Mouse (Mus musculus): ENCODE measurements around the gene Slc25a28.
A peak's percentile ranks its signal among the peaks of the same experiment; 100 is the strongest.

The Slc25a28 gene

GRCm38 (mm10) chr19:43674730-43675524, at the start of gene Slc25a28:
Gene Slc25a28 (minus strand): TSS chr19:43674881.
- DNase-seq (ENCODE audit: low spot score), result peak; percentile 100

GRCm38 (mm10) chr19:43724194-43724593, 49.5 kb upstream of the Slc25a28 start:
- no peak for DNase-seq (ENCODE audit: low spot score)

DNA sequence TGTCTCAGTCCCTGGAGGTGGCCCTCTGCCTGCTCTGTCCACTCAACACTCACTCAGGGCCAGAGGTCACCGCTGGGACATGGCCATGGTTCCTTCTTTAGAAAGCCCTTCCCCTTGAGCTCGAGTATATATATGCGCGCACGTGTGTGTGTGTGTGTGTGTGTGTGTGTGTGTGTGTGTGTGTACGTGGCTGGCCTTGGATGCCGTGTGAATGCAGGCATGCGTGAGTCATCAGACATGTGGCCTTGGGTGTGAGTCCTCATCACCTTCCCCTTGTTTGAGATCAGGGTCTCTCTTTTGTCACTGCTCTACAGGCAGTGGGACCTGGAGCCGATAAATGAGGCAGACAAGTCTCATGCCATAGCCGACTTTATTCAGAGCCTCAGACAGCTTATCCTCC, 48.8 kb upstream of the Slc25a28 start:
- DNase-seq (ENCODE audit: low spot score), result no peak

DNA sequence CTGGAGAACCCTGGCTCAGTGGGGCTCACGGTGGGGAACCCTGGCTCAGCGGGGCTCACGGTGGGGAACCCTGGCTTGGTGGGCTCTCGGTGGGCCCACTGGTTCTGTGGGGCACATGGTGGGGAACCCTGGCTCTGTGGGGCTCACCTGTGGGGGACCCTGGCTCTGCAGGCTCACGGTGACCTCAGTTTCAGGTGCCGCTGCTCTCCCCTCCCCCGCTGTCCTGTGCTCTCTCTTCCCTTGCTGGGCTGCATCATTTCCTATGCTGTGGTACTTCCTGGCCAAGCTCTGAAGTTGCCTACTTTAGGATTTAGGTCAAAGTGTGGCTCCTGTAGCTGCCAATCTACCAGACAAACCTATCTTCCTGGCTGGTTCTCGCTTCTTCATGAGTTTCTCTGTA, 48.2 kb upstream of the Slc25a28 start:
- DNase-seq (ENCODE audit: low spot score), result no peak

- no peak for DNase-seq (ENCODE audit: low spot score)
Observed at GRCm38 (mm10) chr19:43720061-43720460, 45.4 kb upstream of the Slc25a28 start.

GRCm38 (mm10) chr19:43711971-43712370, 37.3 kb upstream of the Slc25a28 start:
- DNase-seq (ENCODE audit: low spot score), result no peak

DNA sequence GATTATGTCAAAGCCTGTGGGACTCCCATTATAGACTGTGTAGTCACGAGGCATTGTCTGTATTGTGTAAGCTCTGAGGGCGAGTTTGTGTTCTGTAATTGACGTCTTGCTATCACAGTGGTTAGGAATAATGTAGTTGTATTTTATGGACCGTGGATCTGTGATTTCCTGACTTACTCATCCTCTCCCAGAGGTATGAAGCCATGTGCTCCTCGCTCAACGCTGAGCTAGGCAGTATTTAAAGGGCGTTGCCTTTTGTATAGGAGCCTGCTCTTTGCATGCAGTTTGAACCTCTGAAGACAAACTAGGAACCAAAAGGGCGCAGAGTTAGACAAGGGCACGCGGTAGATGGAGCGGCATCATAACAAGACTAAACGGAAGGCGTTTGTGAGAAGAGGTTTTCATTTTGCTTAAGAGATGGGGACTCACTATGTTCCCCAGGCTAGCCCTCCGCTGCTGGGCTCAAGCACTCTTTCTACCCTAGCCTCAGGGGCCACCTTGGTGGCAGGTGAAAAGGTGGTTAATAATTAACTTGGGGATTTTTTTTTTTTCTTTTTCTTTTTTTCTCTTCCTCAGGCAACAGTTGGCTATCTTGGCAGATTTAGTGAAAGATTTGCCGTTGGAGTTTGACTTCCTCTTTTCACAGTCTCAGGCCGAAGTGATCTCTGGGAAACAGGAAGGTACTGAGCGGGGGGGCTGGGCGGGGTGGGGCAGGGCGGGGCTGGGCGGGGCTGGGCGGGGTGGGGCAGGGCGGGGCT, 36.7 kb upstream of the Slc25a28 start:
- no peak for DNase-seq (ENCODE audit: low spot score)

GRCm38 (mm10) chr19:43709317-43709716, 34.6 kb upstream of the Slc25a28 start:
- no peak for DNase-seq (ENCODE audit: low spot score)

GRCm38 (mm10) chr19:43708206-43708605, 33.5 kb upstream of the Slc25a28 start:
- DNase-seq (ENCODE audit: low spot score), result no peak

- no peak for DNase-seq (ENCODE audit: low spot score)
Observed at GRCm38 (mm10) chr19:43704787-43705497, 30.3 kb upstream of the Slc25a28 start.

DNA sequence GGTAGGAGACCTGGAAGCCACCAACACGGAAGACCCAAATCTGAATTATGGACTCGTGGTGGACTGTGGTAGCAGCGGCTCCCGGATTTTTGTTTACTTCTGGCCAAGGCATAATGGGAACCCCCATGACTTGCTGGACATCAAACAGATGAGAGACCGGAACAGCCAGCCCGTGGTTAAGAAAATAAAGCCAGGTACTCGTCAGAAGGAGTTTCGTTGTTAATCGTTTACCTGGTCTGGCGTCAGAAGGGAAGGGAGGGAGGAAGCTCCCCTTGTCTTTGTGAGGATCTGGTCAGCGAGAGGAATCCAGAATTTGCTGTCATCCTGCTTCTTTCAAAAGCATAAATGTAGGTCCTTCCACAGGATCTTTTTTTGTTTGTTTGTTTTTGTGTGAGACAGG, 29.5 kb upstream of the Slc25a28 start:
- DNase-seq (ENCODE audit: low spot score), result no peak

DNA sequence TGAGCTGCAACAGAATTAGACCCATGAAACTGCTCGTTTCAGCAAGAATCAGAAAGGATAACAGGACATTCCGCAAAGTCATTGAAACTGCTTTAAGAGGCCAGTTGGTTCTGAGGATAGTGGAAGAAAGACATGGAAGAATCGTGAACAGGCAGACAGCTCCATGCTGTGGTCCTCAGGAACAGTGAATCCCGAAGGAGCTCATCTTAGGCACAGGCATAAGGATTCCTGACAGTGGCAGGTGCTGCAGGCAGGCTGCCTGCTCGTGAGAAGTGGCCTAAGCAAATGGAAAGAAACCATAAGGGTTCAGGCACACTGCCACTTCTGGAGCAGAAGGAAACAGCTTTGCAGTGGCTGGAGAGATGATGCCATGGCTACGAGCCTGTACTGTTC, 25.1 kb upstream of the Slc25a28 start:
- DNase-seq (ENCODE audit: low spot score), result no peak

- no peak for DNase-seq (ENCODE audit: low spot score)
Observed at GRCm38 (mm10) chr19:43699021-43699762, 24.5 kb upstream of the Slc25a28 start.

DNA sequence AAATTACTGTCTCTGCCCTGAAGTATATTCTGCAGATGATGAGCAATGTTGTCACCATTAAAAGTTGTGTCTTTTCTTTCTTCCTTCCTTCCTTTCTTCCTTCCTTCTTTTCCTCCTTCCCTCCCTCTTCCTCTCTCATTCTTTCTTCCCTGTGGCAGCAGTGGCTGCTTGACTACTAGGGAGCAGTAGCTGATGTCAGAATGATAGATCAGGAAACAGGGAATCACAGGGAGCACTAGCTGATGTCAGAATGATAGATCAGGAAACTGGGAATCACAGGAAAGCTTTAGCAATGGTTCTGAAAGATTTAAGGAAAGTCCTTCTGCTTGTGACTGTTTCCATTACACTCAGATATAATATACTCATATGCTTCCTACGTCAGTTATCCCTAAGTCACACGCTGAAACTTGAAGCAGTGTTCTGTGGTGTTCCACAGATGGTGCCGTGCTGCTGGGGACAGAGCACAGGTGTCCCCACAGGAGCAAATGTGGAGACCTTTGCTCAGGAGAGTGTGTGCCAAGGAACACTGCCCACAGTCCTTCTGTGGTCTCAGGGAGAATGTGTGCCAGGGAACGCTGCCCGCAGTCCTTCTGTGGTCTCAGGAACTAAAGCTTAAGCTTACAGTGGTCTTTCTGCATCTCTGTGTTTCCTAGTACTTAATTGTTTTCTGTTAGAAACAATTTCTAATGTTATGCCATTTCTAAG, 23.1 kb upstream of the Slc25a28 start:
- no peak for DNase-seq (ENCODE audit: low spot score)

GRCm38 (mm10) chr19:43695514-43695964, 20.9 kb upstream of the Slc25a28 start:
- DNase-seq (ENCODE audit: low spot score), result no peak

DNA sequence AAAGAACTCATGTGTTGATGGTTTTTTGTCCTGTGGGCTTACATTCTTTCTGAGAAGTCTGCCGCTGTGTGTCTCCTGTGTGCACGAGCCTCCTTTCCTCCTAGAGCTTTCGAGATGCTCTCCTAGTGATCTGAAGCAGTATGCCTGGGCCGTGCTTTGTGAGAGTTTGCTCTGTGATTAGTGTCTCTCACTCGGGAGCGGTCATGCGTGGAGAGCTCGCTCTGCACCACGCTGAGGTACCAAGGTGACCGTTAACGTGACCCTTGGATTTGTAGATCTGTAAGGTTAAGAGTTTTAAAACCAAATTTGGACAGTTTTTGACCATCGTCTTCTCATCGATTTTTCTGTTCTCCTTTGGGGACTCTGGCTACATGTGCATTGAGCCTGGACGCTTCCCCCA, 18.1 kb upstream of the Slc25a28 start:
- no peak for DNase-seq (ENCODE audit: low spot score)

- DNase-seq (ENCODE audit: low spot score), result peak; percentile 92
Observed at GRCm38 (mm10) chr19:43689419-43690246, 15.0 kb upstream of the Slc25a28 start, which contains the start of gene Entpd7. Gene Entpd7 (plus strand): TSS chr19:43689672.

DNA sequence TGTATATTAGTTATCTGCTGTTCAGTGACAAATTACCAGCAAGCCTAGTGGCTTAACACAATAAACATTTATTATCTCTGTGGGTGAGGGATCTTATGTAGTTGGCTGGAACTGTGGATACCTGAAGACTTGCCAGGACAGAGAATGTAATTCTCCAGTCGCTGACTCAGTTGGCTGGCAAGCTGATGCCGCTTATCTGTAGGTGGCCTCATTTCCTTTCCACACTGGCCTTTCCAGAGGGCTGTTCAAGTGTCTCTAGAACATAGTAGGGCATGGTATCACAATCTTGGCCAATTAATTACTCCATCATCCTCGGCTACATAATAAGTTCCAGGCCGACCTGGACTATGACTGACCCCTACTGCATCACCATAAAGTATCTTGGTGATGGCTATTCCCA, 6.9 kb upstream of the Slc25a28 start:
- no peak for DNase-seq (ENCODE audit: low spot score)

- DNase-seq (ENCODE audit: low spot score), result no peak
Observed at GRCm38 (mm10) chr19:43679474-43679981, 4.8 kb upstream of the Slc25a28 start.

DNA sequence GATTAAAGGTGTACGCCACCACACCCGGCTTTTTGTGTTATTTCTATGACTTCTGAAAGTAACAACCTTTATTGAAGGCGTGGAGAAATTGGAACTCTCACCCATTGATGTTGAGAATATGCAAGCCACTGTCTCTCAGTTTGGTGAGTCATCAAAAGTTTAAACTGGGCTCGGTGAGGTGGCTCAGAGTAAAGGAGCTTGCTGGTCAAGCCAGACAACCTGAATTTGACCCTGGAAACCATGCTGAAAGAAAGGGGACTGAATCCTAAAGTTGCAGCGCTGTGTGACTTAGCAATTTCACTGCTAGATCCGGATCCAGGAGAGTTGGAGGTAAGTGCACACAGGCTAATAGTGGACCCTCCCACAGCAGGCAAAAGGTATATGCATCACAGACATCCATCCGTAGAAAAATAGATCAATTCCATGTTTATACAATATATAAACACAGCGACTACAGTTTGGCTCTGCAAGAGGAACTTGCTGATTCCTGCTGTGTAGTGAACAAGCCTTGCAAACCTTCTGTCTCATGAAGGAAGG, 3.9 kb upstream of the Slc25a28 start:
- no peak for DNase-seq (ENCODE audit: low spot score)

Measured in c-Kit-positive CD71-positive TER-119-positive erythroid progenitor cells, embryonic 14.5 days (primary cell).